Mouse (Mus musculus) embryonic facial prominence, embryonic 13.5 days (tissue): ENCODE data around the gene Fhod1. TPM values are rescaled to one million over a fixed set of nuclear protein-coding genes. Genes with fewer than 3 reads are reported as not detected.
A peak's percentile ranks its signal among the peaks of the same experiment; 100 is the strongest.

Source experiments
- microRNA counts: library from miRNA; unstranded; fragments of <30 nt; microRNA quantifications from one replicate; lab custom pipeline; 2016
- microRNA-seq: library from miRNA; unstranded; fragments of <30 nt; microRNA quantifications from one replicate; pipeline ENCODE4, GENCODE M21; 2016
- polyA plus RNA-seq: library from polyadenylated mRNA; unstranded; fragments of >200 nt; fragmentation: Nextera tagmentation; extraction: Ambion mirVana; gene quantifications from 2 replicates; pipeline ENCODE4 v1.2.1, GENCODE M21; 2015

Gene Fhod1
- polyA plus RNA-seq, 1 experiment from 2014 or later = 2.3 TPM

MicroRNA genes within 50 kb of the gene (microRNA counts, 519-probe panel; counts per million panel counts)
- 236 counts per million, percentile 44 among the panel's probes with 10 or more counts for microRNA mmu-miR-328 (lab: Ali Mortazavi, UCI)

Small RNAs within 50 kb of the gene (microRNA-seq; reads per million reads assigned to microRNA genes)
- not detected for gene Gm27320
- 212 reads per million, percentile 62 among the genes with 10 or more reads in this experiment for gene Mir328

Other genes with a start within 250 kb of the Fhod1 start
- 0.18 TPM in 1 of 2 replicates, not detected in the other for gene Ces4a, start 216.2 kb downstream of the Fhod1 start, polyA plus RNA-seq
- gene Cbfb, start 177.3 kb downstream of the Fhod1 start, polyA plus RNA-seq = 102 and 118 TPM in 2 replicates
- gene D230025D16Rik, start 122.8 kb downstream of the Fhod1 start, polyA plus RNA-seq = 24.5 and 26.6 TPM in 2 replicates
- 25.9 and 29.7 TPM in 2 replicates for gene B3gnt9, start 92.8 kb downstream of the Fhod1 start, polyA plus RNA-seq
- gene Tradd, start 83.3 kb downstream of the Fhod1 start, polyA plus RNA-seq = 22.8 and 24.7 TPM in 2 replicates
- gene Fbxl8, start 83.3 kb downstream of the Fhod1 start, polyA plus RNA-seq = 2.1 TPM in 2 replicates
- gene Hsf4, start 78.2 kb downstream of the Fhod1 start, polyA plus RNA-seq = 0.13 and 0.22 TPM in 2 replicates
- gene Nol3, start 71.8 kb downstream of the Fhod1 start, polyA plus RNA-seq = 1.8 and 2.8 TPM in 2 replicates
- gene 4931428F04Rik, start 58.1 kb downstream of the Fhod1 start, polyA plus RNA-seq = 22.1 and 23.0 TPM in 2 replicates
- 10.2 and 11.1 TPM in 2 replicates for gene Exoc3l, start 51.9 kb downstream of the Fhod1 start, polyA plus RNA-seq
- 78.9 and 81.7 TPM in 2 replicates for gene E2f4, start 50.3 kb downstream of the Fhod1 start, polyA plus RNA-seq
- gene Elmo3, start 42.4 kb downstream of the Fhod1 start, polyA plus RNA-seq = 6.0 and 6.7 TPM in 2 replicates
- 1.3 and 1.8 TPM in 2 replicates for gene Lrrc29, start 21.7 kb downstream of the Fhod1 start, polyA plus RNA-seq
- 121 TPM in 2 replicates for gene Tmem208, start 21.6 kb downstream of the Fhod1 start, polyA plus RNA-seq
- 5.9 and 6.0 TPM in 2 replicates for gene Slc9a5, start 890 bp upstream of the Fhod1 start, polyA plus RNA-seq
- 0.39 and 0.81 TPM in 2 replicates for gene Plekhg4, start 25.3 kb upstream of the Fhod1 start, polyA plus RNA-seq
- not detected in 2 replicates for gene Kctd19, start 65.5 kb upstream of the Fhod1 start, polyA plus RNA-seq
- gene Lrrc36, start 65.6 kb upstream of the Fhod1 start, polyA plus RNA-seq = 0.22 TPM in 1 of 2 replicates, not detected in the other
- 18.7 and 23.1 TPM in 2 replicates for gene Tppp3, start 123.6 kb upstream of the Fhod1 start, polyA plus RNA-seq
- gene Zdhhc1, start 148.9 kb upstream of the Fhod1 start, polyA plus RNA-seq = 52.2 and 53.3 TPM in 2 replicates
- gene Hsd11b2, start 170.8 kb upstream of the Fhod1 start, polyA plus RNA-seq = 0.87 and 1.1 TPM in 2 replicates
- 78.4 and 80.4 TPM in 2 replicates for gene Atp6v0d1, start 218.1 kb upstream of the Fhod1 start, polyA plus RNA-seq